Mouse (Mus musculus) heart, embryonic 13.5 days (tissue): Measurements from ENCODE around the gene Ptbp2. TPM values are rescaled to one million over a fixed set of nuclear protein-coding genes. Genes with fewer than 3 reads are reported as not detected.

ENCODE experiments used
- microRNA-seq: library from miRNA; unstranded; fragments of <30 nt; microRNA quantifications from one replicate; pipeline ENCODE4, GENCODE M21; 2016
- polyA plus RNA-seq: library from polyadenylated mRNA; unstranded; fragments of >200 nt; fragmentation: Nextera tagmentation; extraction: Ambion mirVana; gene quantifications from 2 replicates; pipeline ENCODE4 v1.2.1, GENCODE M21; 2015

Ptbp2 gene
- polyA plus RNA-seq, 1 experiment from 2014 or later, result 49.8 TPM

Small RNA genes lying within 50 kb of the gene (microRNA-seq; reads per million reads assigned to microRNA genes)
- not detected for gene Gm24744
